Mouse (Mus musculus): Measurements from ENCODE around the gene Acaca.

- TF ChIP-seq CTCF (IDR thresholded peaks at IDR 0.05; ENCODE audit: borderline replicate concordance, insufficient read depth, low read length) (no peak), POLR2A (IDR thresholded peaks at IDR 0.05; ENCODE audit: low read depth, low read length) (no peak)
Observed at GRCm38 (mm10) chr11:84434879-84435278, 305.4 kb downstream of the Acaca start.

All from embryonic fibroblast, embryonic 13.5 days (primary cell).